Mouse (Mus musculus): Measurements from ENCODE around the gene Pcdh15. TPM values are rescaled to one million over a fixed set of nuclear protein-coding genes. Genes with fewer than 3 reads are reported as not detected.

The Pcdh15 gene
- polyA plus RNA-seq, 1 experiment = 0.08 TPM

- TF ChIP-seq POLR2A (IDR thresholded peaks at IDR 0.05; ENCODE audit: insufficient read length, low read depth) (no peak), TCF12 (IDR thresholded peaks at IDR 0.05; ENCODE audit: insufficient read depth, poor library complexity, severe bottlenecking) (no peak), MYOD1 (IDR thresholded peaks at IDR 0.05; ENCODE audit: control insufficient read depth in 1 of 3, insufficient read length in 2 of 3, low read depth in 2 of 3) (no peak), USF1 (IDR thresholded peaks at IDR 0.05; ENCODE audit: low read depth) (no peak), SRF (IDR thresholded peaks at IDR 0.05; ENCODE audit: control insufficient read depth, insufficient read length, low read depth) (no peak)
- Histone ChIP-seq H3K27me3 (ENCODE audit: control insufficient read depth, insufficient read depth, insufficient read length) (no peaks in the 10 kb centered on the region), H3K4me2 (ENCODE audit: low read depth) (no peak overlapping the region), H3K79me2 (ENCODE audit: control insufficient read depth, insufficient read depth) (no peaks in the 10 kb centered on the region), H3ac (ENCODE audit: control insufficient read depth, insufficient read length) (no peak overlapping the region), H3K4me3 (no peak overlapping the region), H3K36me3 (ENCODE audit: control insufficient read depth, insufficient read depth) (no peaks in the 10 kb centered on the region)
Observed at GRCm38 (mm10) chr10:73384003-73384402, 284.9 kb downstream of the Pcdh15 start.

DNA sequence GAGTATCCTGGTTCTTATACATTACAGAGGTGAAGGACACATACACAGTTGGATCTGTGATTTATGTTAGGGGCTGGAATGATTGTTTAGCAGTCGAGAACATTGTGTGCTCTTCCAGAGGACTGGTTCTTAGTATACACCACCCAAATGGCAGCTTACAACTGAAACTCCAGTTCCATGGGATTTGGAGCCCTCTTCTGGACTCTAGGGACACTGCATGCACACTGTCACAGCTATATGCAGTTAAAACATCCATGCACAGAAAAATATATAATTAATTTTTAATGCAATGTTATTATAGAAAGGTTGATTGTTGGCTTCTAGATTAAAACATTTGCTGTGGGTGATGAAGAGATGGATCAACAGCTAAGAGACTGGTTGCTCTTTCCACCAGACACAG, 301.3 kb downstream of the Pcdh15 start:
- H3ac ChIP-seq (ENCODE audit: control insufficient read depth, insufficient read length) = no peak overlapping the region
- TF ChIP-seq CEBPB (IDR thresholded peaks at IDR 0.05; ENCODE audit: insufficient read depth, poor library complexity, severe bottlenecking) (no peak), MAX (IDR thresholded peaks at IDR 0.05; ENCODE audit: low read depth) (no peak), TCF3 (IDR thresholded peaks at IDR 0.05; ENCODE audit: insufficient read length, low read depth) (no peak), E2F4 (IDR thresholded peaks at IDR 0.05; ENCODE audit: insufficient read depth) (no peak), POLR2AphosphoS2 (IDR thresholded peaks at IDR 0.05; ENCODE audit: insufficient read length, low read depth) (no peak), USF1 (IDR thresholded peaks at IDR 0.05; ENCODE audit: low read depth) (no peak), TCF12 (IDR thresholded peaks at IDR 0.05; ENCODE audit: insufficient read depth, poor library complexity, severe bottlenecking) (no peak), MYOD1 (IDR thresholded peaks at IDR 0.05; ENCODE audit: control insufficient read depth in 1 of 3, insufficient read length in 2 of 3, low read depth in 2 of 3) (no peak), MYOG (IDR thresholded peaks at IDR 0.05; ENCODE audit: control insufficient read depth in 1 of 3, insufficient read depth in 1 of 3, insufficient read length in 2 of 3, low read depth in 2 of 3) (no peak), SRF (IDR thresholded peaks at IDR 0.05; ENCODE audit: control insufficient read depth, insufficient read length, low read depth) (no peak), POLR2A (IDR thresholded peaks at IDR 0.05; ENCODE audit: insufficient read length, low read depth) (no peak), REST (IDR thresholded peaks at IDR 0.05; ENCODE audit: insufficient read depth, insufficient read length) (no peak)
- no peaks in the 10 kb centered on the region for H3K27me3 ChIP-seq (ENCODE audit: control insufficient read depth, insufficient read depth, insufficient read length)
- no peak overlapping the region for H3K4me3 ChIP-seq
- H3K4me2 ChIP-seq (ENCODE audit: low read depth) = no peak overlapping the region
- H3K79me2 ChIP-seq (ENCODE audit: control insufficient read depth, insufficient read depth) = no peaks in the 10 kb centered on the region
- H3K36me3 ChIP-seq (ENCODE audit: control insufficient read depth, insufficient read depth) = no peaks in the 10 kb centered on the region

DNA sequence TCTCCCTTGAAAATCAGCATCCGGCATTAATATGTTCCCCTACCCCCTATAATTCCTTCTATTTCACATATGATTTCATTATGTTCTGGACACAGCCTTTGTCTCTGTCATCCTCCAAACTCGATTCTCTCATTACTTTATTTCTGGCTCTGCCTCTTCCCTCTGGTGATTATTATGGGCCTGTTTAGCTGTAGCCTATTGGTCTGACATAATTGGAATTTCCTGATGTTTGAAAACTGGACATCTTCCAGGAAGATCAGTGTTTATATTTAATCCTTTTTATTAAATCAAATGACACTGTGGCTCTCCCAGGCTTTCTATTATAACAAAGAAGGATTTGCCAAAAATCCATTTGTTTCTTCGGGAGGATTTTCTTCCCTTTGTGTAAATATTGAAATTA, 326.3 kb downstream of the Pcdh15 start:
- H3K36me3 ChIP-seq (ENCODE audit: control insufficient read depth, insufficient read depth) = no peaks in the 10 kb centered on the region
- no peak overlapping the region for H3ac ChIP-seq (ENCODE audit: control insufficient read depth, insufficient read length)
- no peak overlapping the region for H3K4me3 ChIP-seq
- H3K4me2 ChIP-seq (ENCODE audit: low read depth) = no peak overlapping the region
- no peaks in the 10 kb centered on the region for H3K27me3 ChIP-seq (ENCODE audit: control insufficient read depth, insufficient read depth, insufficient read length)
- H3K79me2 ChIP-seq (ENCODE audit: control insufficient read depth, insufficient read depth) = no peaks in the 10 kb centered on the region
- no peak for TF ChIP-seq MYOD1 (IDR thresholded peaks at IDR 0.05; ENCODE audit: control insufficient read depth in 1 of 3, insufficient read length in 2 of 3, low read depth in 2 of 3)

GRCm38 (mm10) chr10:73431345-73431744, 332.2 kb downstream of the Pcdh15 start:
- Histone ChIP-seq H3K4me2 (ENCODE audit: low read depth) (no peak overlapping the region), H3K36me3 (ENCODE audit: control insufficient read depth, insufficient read depth) (no peaks in the 10 kb centered on the region), H3ac (ENCODE audit: control insufficient read depth, insufficient read length) (no peak overlapping the region), H3K4me3 (no peak overlapping the region), H3K27me3 (ENCODE audit: control insufficient read depth, insufficient read depth, insufficient read length) (no peaks in the 10 kb centered on the region), H3K79me2 (ENCODE audit: control insufficient read depth, insufficient read depth) (no peaks in the 10 kb centered on the region)
- TF ChIP-seq E2F4 (IDR thresholded peaks at IDR 0.05; ENCODE audit: insufficient read depth) (no peak), CEBPB (IDR thresholded peaks at IDR 0.05; ENCODE audit: insufficient read depth, poor library complexity, severe bottlenecking) (no peak)

GRCm38 (mm10) chr10:73484082-73484481, 384.9 kb downstream of the Pcdh15 start:
- TF ChIP-seq REST (IDR thresholded peaks at IDR 0.05; ENCODE audit: insufficient read depth, insufficient read length) (no peak), TCF3 (IDR thresholded peaks at IDR 0.05; ENCODE audit: insufficient read length, low read depth) (no peak), MYOD1 (IDR thresholded peaks at IDR 0.05; ENCODE audit: control insufficient read depth in 1 of 3, insufficient read length in 2 of 3, low read depth in 2 of 3) (no peak), POLR2A (IDR thresholded peaks at IDR 0.05; ENCODE audit: insufficient read length, low read depth) (no peak), CEBPB (IDR thresholded peaks at IDR 0.05; ENCODE audit: insufficient read depth, poor library complexity, severe bottlenecking) (no peak), MAX (IDR thresholded peaks at IDR 0.05; ENCODE audit: low read depth) (no peak), USF1 (IDR thresholded peaks at IDR 0.05; ENCODE audit: low read depth) (no peak), MYOG (IDR thresholded peaks at IDR 0.05; ENCODE audit: control insufficient read depth in 1 of 3, insufficient read depth in 1 of 3, insufficient read length in 2 of 3, low read depth in 2 of 3) (no peak), POLR2AphosphoS2 (IDR thresholded peaks at IDR 0.05; ENCODE audit: insufficient read length, low read depth) (no peak), TCF12 (IDR thresholded peaks at IDR 0.05; ENCODE audit: insufficient read depth, poor library complexity, severe bottlenecking) (no peak), SRF (IDR thresholded peaks at IDR 0.05; ENCODE audit: control insufficient read depth, insufficient read length, low read depth) (no peak), E2F4 (IDR thresholded peaks at IDR 0.05; ENCODE audit: insufficient read depth) (no peak)
- H3K4me2 ChIP-seq (ENCODE audit: low read depth) = peak overlapping the region; percentile 32
- no peaks in the 10 kb centered on the region for H3K36me3 ChIP-seq (ENCODE audit: control insufficient read depth, insufficient read depth)
- H3K4me3 ChIP-seq = no peak overlapping the region
- no peak overlapping the region for H3ac ChIP-seq (ENCODE audit: control insufficient read depth, insufficient read length)
- no peaks in the 10 kb centered on the region for H3K79me2 ChIP-seq (ENCODE audit: control insufficient read depth, insufficient read depth)
- H3K27me3 ChIP-seq (ENCODE audit: control insufficient read depth, insufficient read depth, insufficient read length) = no peaks in the 10 kb centered on the region
